Mouse (Mus musculus) kidney, postnatal 14 days (tissue): Measurements from ENCODE around the gene Foxk1.

ENCODE experiments used
- DNase-seq: peaks from one replicate; pipeline ENCODE4 v3.0.0; 2022; ENCODE audit warnings: mixed read lengths

Gene Foxk1

DNA sequence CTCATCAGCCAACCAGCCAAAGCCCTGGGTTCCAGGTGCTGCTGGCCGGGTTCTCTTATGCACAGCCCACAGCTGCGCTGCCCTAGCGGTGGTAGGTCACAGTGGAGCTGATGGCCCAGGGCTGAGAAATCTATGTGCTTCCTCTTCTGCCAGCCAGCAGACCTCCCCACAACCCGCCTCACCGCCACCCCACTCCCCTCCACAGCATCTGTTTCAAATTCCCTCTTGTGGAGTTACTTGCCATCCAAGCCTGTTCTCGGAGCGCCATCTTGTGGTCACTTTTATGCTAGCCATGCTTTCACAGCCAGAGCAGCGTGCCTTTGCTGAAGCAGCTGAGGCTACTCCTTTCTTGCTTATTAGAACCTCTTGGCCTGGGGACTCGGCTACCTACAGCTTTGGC, 46.8 kb downstream of the Foxk1 start:
- peak; percentile 90 for DNase-seq

DNA sequence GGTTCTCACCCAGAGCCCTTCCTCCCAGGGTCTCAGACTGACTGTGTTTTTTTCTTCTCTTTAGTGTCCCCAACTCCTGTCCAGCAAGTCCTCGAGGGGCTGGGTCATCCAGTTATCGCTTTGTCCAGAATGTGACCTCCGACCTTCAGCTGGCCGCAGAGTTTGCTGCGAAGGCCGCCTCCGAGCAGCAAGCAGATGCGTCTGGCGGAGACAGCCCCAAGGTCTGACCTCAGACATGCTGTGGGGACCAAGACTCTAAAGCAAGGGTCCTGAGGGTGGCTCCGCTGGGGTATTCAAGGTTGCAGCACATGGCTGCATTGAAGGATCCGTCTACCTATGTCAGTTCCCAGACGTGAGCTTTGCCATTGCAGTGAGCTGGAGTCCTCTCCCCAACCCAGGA, 47.3 kb downstream of the Foxk1 start:
- DNase-seq, result no peak

DNA sequence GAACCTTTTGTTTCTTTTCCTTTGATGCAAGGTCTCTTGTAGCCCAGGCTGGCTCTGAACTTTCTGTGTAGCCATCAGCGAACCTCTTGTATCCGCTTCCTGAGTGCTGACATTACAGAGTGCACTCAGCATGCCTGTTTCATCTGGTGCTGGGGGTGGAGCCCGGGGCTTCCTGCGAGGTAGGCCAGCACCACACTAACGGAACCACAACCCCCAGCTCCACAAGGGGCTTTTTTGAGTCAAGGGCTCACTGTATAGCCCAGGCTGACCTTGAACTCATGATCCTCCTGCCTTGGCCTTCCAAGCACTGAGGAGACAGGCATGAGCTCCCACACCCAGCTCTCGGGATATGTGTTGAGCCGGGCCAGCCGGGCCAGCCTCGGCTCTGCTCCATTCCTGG, 49.5 kb downstream of the Foxk1 start:
- no peak for DNase-seq

DNA sequence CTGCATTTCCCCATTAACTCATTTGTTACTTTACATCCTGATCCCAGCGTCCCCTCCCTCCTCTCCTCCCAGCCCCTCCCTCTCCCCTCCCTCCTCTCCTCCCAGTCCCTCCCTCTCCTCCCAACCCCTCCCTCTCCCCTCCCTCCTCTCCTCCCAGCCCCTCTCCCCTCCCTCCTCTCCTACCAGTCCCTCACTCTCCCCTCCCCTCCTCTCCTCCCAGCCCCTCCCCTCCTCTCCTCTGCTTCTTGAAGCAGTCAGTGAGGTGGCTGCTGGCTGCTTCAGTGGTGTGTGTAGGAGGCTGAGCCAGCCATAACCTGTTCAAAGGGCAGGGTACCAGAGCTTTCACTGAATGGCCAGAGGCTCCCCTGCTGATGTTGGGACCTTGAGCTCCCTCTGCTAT, 50.5 kb downstream of the Foxk1 start:
- peak; percentile 63 for DNase-seq

DNA sequence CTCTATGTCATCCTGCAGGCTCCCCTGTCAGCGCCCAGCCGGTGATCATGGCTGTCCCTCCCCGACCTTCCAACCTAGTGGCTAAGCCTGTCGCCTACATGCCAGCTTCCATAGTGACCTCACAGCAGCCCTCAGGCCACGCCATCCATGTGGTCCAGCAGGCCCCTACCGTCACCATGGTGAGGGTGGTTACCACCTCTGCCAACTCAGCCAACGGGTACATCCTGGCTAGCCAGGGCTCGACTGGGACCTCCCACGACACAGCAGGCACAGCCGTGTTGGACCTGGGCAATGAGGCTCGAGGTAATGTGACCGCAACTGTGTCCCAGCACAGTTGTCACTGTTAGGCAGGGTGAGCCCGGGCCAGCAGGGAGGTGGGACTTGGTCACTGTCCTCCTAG, 52.4 kb downstream of the Foxk1 start:
- no peak for DNase-seq

- DNase-seq, result no peak
Observed at GRCm38 (mm10) chr5:142456318-142456717, 55.0 kb downstream of the Foxk1 start.

DNA sequence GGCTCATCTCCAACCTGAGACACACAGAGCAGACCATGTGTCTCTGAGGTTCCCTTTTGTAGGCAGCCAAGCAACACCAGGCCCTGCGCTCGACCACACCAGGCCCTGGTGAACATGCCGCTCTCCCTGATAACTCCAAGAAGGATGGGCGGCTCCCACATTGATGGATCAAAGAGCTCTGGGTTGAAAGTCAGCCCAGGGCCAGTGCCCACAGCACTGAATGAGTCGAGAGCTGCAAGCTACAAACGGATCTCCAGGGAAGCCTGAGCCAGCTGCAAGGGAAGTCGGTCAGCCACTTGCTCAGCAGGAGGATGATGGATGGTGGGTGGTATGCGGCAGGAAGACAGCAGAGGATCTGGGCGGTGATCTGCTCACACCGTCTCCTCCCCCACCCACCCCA, 56.0 kb downstream of the Foxk1 start:
- peak; percentile 72 for DNase-seq

DNA sequence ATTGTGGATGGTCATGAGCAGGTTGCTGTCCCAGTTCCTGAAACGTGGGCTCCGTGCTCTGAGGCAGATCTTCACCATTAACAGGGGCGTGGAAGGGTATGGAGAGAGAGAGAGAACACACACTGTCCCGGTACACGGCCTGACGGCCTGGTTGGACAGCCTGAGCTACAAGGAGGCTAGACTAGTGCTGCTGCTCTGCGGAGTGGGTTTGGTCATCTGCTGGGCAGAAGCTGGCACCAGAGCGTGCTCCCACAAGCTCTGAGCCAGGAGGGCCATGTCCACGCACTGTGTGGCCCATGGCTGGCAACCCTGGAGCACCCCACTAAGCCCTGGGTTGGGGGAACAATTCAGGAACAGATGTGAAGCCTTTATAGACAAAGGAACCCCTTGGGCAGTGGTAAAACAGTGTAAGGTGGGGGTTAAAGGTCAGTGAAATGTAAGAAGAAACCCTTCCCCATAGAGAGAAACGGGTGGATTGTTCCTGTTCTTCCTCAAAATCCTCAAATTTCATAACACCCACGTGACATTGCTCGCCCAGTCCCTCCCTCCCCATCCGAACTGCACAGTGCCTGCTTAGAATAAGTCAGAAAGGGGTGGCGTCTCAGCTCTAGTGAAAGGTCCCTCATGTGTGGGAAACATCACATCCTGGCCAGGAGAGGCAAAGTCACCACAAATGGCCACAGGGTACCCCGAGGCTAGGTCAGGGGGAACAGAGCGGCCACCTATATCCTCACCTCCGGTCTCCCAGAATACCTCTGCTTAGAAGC, 57.7 kb downstream of the Foxk1 start:
- DNase-seq, result no peak

DNA sequence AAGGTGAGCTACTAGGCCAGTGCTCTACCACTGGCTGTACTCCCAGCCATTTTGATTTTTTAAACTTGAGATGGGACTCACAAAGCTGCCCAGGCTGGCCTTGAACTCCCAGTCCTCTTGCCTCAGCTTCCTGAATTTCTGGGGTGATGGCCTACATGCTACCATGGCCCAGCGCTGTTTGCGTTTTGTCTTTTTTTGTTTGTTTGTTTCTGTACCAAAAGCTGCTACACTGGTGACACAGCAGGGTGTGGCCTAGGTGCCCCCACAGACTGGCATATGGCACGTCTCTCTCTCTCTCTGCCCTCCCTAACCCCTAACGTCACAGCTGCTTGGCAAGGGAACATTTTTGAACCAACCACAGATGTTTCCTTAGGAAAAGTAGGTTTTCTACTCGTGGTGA, 58.5 kb downstream of the Foxk1 start:
- DNase-seq, result no peak

GRCm38 (mm10) chr5:142461942-142462640, 60.8 kb downstream of the Foxk1 start:
- DNase-seq, result no peak

DNA sequence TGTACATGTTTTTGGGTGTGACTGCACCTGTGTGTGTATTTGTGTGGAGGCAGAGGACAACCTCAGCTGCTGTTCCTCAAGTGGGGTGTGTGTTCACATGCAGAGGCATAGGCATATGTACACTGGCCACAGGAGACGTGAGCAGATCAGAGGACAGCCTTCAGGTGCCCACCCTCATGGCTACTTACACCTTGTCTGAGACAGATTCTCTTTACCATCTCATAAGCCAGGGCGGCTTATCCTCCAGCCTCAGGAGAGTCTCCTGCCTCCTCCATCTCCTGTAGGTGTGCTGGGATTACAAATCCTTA, 61.3 kb downstream of the Foxk1 start:
- DNase-seq, result no peak

DNA sequence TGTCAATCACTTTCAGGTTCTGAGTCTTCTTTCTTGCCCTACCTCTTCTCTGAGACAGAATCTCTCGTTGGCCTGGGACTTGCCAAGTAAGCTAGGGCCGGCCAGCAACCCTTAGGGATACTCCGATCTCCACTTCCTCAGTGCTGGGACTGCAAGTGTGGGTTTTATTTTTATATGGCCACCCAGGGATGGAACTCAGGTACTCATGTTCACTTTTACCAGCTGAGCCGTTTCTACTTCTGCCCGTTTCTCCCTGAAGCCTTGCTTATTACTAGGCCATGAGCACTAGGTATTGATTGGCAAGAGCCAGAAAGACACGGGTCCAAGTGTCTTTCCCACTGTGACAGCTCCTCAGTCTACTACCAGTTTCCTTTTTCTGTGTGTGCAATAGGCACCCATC, 61.7 kb downstream of the Foxk1 start:
- DNase-seq, result no peak

DNA sequence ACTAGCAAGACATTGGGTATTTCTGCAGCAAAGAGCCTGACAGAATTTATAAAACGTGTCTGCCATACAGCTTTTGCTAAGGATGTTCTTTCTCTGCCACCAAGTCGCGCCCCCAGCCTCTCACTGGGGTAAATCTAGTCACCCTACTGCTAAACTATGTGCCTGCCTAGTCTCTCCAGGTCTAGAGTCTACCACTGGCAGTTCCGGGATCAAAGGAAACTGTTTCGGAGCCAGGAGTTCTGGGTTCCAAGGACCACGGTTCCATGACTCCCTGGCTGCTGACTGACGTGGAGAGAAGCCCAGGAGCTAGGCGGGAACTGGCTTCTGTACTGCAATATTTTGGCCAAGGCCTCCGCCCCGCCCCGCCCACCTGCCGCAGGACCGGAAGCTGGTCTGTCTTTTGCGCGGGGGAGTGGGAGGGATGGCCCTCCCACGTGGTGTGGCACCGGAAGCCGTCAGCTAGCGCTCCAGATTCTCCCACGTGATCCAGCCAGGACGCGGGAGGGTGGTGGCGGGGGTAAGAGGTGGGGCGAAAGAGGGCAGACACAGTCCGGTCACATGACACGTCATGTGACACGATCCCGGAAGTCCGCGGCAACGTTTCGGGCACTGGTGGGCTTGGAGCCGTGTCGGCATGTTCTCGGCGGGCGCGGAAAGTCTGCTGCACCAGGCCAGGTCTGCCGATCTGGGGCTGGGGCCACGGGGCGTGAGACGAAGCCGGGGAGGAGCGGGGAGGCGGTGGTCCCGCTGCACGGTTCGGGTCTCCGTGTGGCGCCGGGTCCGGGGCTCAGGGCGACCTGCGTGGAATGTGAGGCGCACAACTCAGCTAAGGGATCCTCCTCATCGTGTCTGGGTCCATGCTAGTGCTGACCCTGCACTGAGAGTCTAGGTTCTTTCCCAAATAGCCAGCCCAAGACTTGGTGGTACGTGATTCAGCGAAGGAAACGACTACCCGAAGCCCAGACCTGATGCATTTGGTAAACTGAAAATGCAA, 62.5 kb downstream of the Foxk1 start, which contains the start of gene Ap5z1:
Gene Ap5z1, plus strand, starts transcription at position 484 of the 994 bp plus-strand sequence.
- DNase-seq, result peak; percentile 97

DNA sequence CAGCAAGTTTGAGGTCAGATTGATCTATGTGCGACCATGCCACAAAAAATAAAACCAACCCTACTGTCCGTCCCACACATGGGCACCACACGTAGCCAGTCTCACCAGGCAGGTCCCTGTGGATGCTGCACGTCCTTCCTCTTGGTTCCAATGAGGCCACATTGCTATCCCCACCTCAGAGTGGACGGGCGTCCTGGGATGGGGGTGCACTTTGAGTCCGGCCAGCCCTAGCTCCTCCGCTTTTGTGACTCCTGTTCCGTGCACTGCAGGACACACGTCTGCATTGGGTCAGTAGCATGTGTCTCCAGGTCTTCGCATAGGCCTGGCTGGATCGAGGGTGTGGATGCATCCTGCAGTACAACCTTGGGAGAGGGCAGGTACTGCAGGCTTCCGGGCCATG, 67.1 kb downstream of the Foxk1 start:
- no peak for DNase-seq

- no peak for DNase-seq
Observed at GRCm38 (mm10) chr5:142469796-142470195, 68.5 kb downstream of the Foxk1 start.

DNA sequence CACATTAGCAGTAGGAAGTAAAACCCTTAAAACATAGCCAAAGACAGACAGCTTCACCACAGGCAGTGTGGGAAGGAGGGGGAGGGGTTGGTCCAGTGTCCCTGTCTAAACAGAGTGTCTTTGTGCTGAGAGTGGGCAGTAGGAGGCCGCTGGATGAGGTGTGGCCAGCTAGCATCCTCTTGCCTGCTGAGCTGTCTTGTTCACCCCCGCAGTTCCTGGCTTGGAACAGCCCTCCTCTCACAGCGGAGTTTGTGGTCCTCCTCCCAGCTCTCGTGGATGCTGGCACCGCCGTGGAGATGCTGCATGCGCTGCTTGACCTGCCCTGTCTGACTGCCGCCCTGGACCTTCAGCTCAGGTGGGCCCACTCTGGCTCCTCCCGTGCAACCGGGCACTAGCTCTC, 72.4 kb downstream of the Foxk1 start:
- DNase-seq, result no peak

DNA sequence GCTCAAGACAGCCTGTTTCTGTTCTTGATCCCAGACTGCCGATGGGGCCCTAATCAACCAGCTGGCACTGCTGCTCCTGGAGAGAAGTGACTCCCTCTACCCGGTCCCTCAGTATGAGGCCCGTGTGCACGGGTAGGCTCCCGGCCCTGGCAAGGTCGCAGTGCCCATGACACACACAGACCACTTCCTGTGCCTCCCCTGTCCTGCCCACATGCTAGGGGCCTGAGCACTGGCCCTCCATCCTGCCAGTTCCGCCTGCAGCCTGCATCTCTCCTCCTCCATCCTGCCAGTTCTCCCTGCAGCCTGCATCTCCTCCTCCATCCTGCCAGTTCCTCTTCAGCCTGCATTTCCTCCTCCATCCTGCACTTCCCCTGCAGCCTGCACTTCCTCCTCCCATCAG, 74.4 kb downstream of the Foxk1 start:
- DNase-seq, result no peak

GRCm38 (mm10) chr5:142477346-142477745, 76.0 kb downstream of the Foxk1 start:
- DNase-seq, result peak; percentile 43

- DNase-seq, result no peak
Observed at GRCm38 (mm10) chr5:142477866-142478615, 76.7 kb downstream of the Foxk1 start.

DNA sequence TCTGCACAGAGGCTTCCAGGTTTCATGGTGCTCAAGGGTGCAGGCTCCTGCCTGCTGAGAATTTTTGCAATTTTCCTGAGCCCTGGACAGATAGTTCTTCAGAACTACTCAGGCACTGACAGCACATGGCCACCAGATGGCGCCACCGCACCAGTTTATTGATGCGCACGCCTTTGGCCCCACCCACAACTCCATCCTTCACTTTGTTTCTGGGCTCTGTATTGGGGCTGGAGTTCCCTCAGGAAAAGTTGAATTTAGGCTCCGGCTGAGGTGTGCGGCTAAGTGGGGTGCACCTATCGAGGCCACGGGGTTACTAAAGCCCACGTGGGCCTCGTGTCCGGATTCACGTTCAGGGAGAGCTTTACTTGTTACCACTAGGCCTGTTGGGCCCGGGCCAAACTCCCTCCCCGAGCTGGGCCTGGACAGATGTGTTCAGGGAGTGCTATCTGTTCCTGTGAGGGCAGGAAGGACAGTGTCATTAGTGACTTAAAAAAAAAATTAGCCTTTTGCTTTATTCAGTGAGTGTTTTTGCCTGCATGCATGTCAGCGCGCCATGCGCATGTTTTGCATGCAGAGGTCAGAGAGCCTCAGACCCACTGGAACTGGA, 77.6 kb downstream of the Foxk1 start:
- DNase-seq, result peak; percentile 84

GRCm38 (mm10) chr5:142482512-142482911, 81.2 kb downstream of the Foxk1 start:
- no peak for DNase-seq

GRCm38 (mm10) chr5:142483581-142483980, 82.3 kb downstream of the Foxk1 start:
- DNase-seq, result no peak
